Mouse (Mus musculus) megakaryocyte, embryonic 14.5 days (primary cell): ENCODE data around the gene Tmc4.

Experiments used
- FLI1 ChIP-seq: IDR thresholded peaks from 2 replicates; pipeline ENCODE4 v1.6.1; 2012; ENCODE audit warnings: low read length, inconsistent platforms, mixed read lengths
- GATA1 ChIP-seq: IDR thresholded peaks from 3 replicates; pipeline ENCODE4 v1.6.1; 2012; ENCODE audit warnings: mixed read lengths, low read length, inconsistent platforms, borderline replicate concordance

- TF ChIP-seq GATA1 = no peak
- TF ChIP-seq FLI1 = no peak
These were observed 14.6 kb upstream of the Tmc4 start for GRCm38 (mm10) chr7:3691919-3692318.
